Mouse (Mus musculus) Patski (cell line): Measurements from ENCODE around the gene Gab1. TPM values are rescaled to one million over a fixed set of nuclear protein-coding genes. Genes with fewer than 3 reads are reported as not detected.

Experiments used
- ATAC-seq: fragments of 100-300 bp; one replicate; pipeline ENCODE4 v1.8.0; 2021
- CTCF ChIA-PET: fragments of 350-600 bp; sonication (Branson Sonifier 250); formaldehyde crosslinking; loops from one replicate; lab custom pipeline; 2022; ENCODE audit warnings: inconsistent platforms; lab: Charles Lee
- POLR2A ChIA-PET: fragments of 350-600 bp; sonication (Branson Sonifier 250); formaldehyde crosslinking; loops from one replicate; lab custom pipeline; 2022; ENCODE audit warnings: antibody characterized with exemption, inconsistent platforms; lab: Charles Lee
- DNase-seq: peaks from one replicate; pipeline ENCODE4 v3.0.0-alpha.2; 2011; ENCODE audit warnings: low read depth, low spot score
- H3K27me3 ChIP-seq: fragments of 371-371 bp; one replicate; pipeline ENCODE4 v1.5.1; 2021
- CTCF ChIP-seq: fragments of 100-300 bp; IDR thresholded peaks from one replicate; pipeline ENCODE4 v1.5.1; 2021
- in situ Hi-C: fragments of 300-500 bp; cut with MboI; formaldehyde crosslinking; loops from 3 replicates; pipeline ENCODE4 v1.11.1; 2018; ENCODE audit warnings: low pct_unique_long_range_greater_than_20kb, mixed read lengths
- polyA plus RNA-seq: library from polyadenylated mRNA; unstranded; gene quantifications from one replicate; pipeline ENCODE4 v1.2.3, GENCODE M21; 2021

The Gab1 gene
- polyA plus RNA-seq, 1 experiment from 2014 or later, result 30.7 TPM

DNA sequence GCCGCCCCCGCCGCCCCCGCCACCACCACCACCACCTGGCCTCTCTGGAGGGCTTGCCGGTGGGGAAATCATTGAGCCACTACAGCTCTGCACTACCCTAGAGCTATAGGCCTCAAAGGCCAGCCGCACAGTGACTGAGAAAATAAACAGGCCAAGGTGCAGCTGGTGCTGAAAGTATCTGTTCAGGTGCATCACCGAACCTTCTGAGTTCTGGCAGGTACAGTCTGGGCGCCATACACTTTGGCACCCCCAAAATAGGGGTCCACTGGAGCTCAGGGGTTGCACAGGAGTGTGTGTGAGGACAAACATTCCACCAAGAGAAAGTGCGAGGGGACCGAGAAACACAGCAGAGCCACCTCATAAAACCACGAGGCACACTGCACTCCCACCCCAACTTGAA, 31.7 kb downstream of the Gab1 start:
- in situ Hi-C loops, result no loop called here
- DNase-seq (no peak), ATAC-seq (no peak)
- ChIA-PET POLR2A (no interaction called here), CTCF (interaction anchor here (1.0 kb wide), 1 partner anchor 10 kb away, joined by 5 read pairs; no protein-coding TSS in a partner anchor)
- H3K27me3 ChIP-seq, result no peaks in the 10 kb centered on the region
- TF ChIP-seq CTCF, result no peak

DNA sequence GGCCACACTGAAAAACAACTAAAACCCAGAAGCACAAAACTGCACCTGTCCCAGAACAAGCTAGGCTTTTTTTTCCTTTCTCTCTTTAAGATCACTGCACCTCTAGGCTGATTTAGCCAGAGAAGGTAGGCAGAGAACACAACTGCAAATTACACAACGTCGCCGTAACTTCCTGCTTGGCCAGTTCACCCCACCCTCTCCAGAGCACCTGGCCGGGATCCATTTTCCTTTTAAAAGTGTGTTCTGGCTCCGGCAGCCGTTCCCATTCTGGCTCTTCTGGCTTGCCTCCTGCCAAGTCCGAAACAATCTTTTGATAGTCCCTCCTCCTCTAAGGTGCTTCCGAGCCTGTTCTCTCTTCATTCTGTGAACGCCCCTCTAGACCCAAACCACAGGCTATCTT, 32.4 kb downstream of the Gab1 start:
- ATAC-seq (no peak), DNase-seq (no peak)
- CTCF ChIA-PET, result no interaction called here
- POLR2A ChIA-PET, result no interaction called here
- H3K27me3 ChIP-seq, result no peaks in the 10 kb centered on the region
- in situ Hi-C loops, result no loop called here
- no peak for TF ChIP-seq CTCF

GRCm38 (mm10) chr8:80845284-80845683, 35.0 kb downstream of the Gab1 start:
- ChIA-PET POLR2A (no interaction called here), CTCF (interaction anchor here (1.4 kb wide), 1 partner anchor 10 kb away, joined by 3 read pairs; no protein-coding TSS in a partner anchor)
- DNase-seq (no peak), ATAC-seq (no peak)
- in situ Hi-C loops, result no loop called here
- no peak for TF ChIP-seq CTCF
- no peaks in the 10 kb centered on the region for H3K27me3 ChIP-seq

DNA sequence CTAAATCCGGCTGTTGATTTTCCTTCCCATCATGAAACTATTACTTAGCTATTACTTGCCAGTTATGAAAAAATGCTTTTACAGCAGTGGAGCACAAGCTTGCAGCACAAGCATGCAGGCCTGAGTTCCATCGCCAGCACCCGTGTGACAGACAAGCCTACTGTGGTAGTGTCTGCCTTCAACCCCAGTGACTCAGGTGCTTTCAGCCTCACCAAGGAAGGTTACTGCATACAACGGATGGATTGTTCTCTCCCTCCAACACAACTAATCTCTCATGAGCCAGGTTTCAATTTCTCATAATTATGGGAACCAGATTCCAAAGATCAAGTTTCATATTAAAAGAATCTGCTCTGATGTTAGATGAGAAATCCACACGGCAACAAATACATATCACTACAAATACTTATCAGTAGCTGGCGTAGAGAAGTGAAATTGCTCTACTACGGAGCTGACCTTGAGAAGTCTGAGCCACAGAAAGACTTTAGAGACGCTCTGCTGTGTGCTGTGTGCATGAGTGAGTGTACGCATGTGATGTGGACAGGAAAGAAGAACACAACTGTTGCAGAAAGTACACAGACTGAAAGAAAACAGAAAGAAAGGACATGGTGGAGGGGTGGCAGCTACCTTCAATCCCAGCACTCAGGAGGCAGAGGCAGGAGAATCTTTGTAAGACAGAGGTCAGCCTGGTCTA, 36.4 kb downstream of the Gab1 start:
- no peak for TF ChIP-seq CTCF
- DNase-seq, result no peak
- ATAC-seq, result no peak
- in situ Hi-C loops, result no loop called here
- no peaks in the 10 kb centered on the region for H3K27me3 ChIP-seq
- ChIA-PET POLR2A (no interaction called here), CTCF (no interaction called here)

DNA sequence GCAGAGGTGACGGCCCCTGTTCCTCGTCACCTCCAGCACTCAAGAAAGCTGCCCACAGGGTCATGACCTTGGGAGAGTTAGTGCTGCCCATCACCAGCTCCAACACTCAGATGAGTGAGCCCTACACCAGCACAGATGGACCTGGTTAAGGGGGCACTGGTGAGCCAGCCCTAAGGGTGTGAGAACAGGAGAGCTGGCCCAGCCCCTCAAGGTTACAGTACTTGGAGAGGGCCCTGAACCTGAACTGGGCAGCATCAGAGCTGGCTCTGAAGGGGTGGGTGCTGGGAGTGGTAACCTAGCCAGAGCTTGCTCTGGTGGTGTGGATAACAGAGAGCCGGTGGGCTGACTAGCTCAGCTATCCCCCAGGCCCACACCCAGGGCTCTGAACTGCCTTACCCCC, 37.8 kb downstream of the Gab1 start:
- no peak for ATAC-seq
- CTCF ChIA-PET, result no interaction called here

DNA sequence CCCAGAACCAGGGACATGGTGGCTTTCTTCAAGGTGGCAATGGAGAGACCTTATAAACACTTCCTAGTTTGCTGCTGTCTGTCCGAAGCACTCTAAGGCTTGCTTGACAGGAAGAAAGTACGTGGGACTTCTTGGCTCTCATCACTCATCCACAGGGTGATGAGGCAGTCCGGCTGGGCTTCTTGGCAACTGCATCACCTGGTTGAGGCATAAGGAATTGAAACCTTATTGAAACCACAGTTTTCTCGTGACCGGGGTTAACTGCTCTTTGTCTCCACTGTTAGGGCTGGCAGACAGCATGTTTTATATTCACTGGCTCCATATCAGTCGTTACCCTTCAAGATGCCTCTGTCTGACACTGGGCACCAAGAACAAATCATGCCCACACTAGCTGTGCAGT, 40.2 kb downstream of the Gab1 start:
- ChIA-PET CTCF (no interaction called here), POLR2A (no interaction called here)
- DNase-seq (no peak), ATAC-seq (no peak)
- H3K27me3 ChIP-seq, result no peaks in the 10 kb centered on the region
- in situ Hi-C loops, result no loop called here
- no peak for TF ChIP-seq CTCF

More for the DNA sequence above, 37.8 kb downstream of the Gab1 start:
- H3K27me3 ChIP-seq, result no peaks in the 10 kb centered on the region
- no peak for DNase-seq
- in situ Hi-C loops, result no loop called here
- no peak for TF ChIP-seq CTCF
- POLR2A ChIA-PET, result interaction anchor here (0.8 to 0.9 kb wide), 2 partner anchors 9 to 14 kb away, joined by 3 read pairs; no protein-coding TSS in a partner anchor

- POLR2A ChIA-PET, result no interaction called here
- no peaks in the 10 kb centered on the region for H3K27me3 ChIP-seq
- ATAC-seq (peak; percentile 89), DNase-seq (no peak)
- CTCF ChIA-PET, result interaction anchor here (1.1 to 1.7 kb wide), 4 partner anchors 11 to 43 kb away, joined by 3 to 5 read pairs (median 3); no protein-coding TSS in a partner anchor
- no peak for TF ChIP-seq CTCF
- in situ Hi-C loops, result no loop called here
Observed at GRCm38 (mm10) chr8:80838199-80838598, 42.1 kb downstream of the Gab1 start.

- in situ Hi-C loops, result no loop called here
- no peak for DNase-seq
- no peaks in the 10 kb centered on the region for H3K27me3 ChIP-seq
- no peak for TF ChIP-seq CTCF
- ChIA-PET POLR2A (no interaction called here), CTCF (interaction anchor here (0.6 to 2.0 kb wide), 6 partner anchors 11 to 35 kb away, joined by 3 to 4 read pairs (median 3); no protein-coding TSS in a partner anchor)
- ATAC-seq, result no peak
Observed at GRCm38 (mm10) chr8:80835401-80835800, 44.9 kb downstream of the Gab1 start.

GRCm38 (mm10) chr8:80834443-80834842, 45.9 kb downstream of the Gab1 start:
- DNase-seq (no peak), ATAC-seq (no peak)
- in situ Hi-C loops, result no loop called here
- ChIA-PET CTCF (interaction anchor here (1.0 to 2.0 kb wide), 4 partner anchors 27 to 46 kb away, joined by 3 to 4 read pairs (median 3); partner anchors contain the start of gene Gab1), POLR2A (interaction anchor here (1.0 to 1.6 kb wide), 2 partner anchors 8 to 23 kb away, joined by 3 to 4 read pairs; no protein-coding TSS in a partner anchor)
- H3K27me3 ChIP-seq, result no peaks in the 10 kb centered on the region
- TF ChIP-seq CTCF, result no peak

- DNase-seq, result no peak
- TF ChIP-seq CTCF, result no peak
- in situ Hi-C loops, result no loop called here
- no peak for ATAC-seq
- ChIA-PET CTCF (no interaction called here), POLR2A (no interaction called here)
- H3K27me3 ChIP-seq, result no peaks in the 10 kb centered on the region
Observed at GRCm38 (mm10) chr8:80832534-80832933, 47.8 kb downstream of the Gab1 start.

GRCm38 (mm10) chr8:80831876-80832524, 48.3 kb downstream of the Gab1 start:
- H3K27me3 ChIP-seq, result no peaks in the 10 kb centered on the region
- no peak for TF ChIP-seq CTCF
- ChIA-PET CTCF (no interaction called here), POLR2A (no interaction called here)
- no peak for ATAC-seq
- no peak for DNase-seq
- in situ Hi-C loops, result no loop called here
